In the genomic region with DNA sequence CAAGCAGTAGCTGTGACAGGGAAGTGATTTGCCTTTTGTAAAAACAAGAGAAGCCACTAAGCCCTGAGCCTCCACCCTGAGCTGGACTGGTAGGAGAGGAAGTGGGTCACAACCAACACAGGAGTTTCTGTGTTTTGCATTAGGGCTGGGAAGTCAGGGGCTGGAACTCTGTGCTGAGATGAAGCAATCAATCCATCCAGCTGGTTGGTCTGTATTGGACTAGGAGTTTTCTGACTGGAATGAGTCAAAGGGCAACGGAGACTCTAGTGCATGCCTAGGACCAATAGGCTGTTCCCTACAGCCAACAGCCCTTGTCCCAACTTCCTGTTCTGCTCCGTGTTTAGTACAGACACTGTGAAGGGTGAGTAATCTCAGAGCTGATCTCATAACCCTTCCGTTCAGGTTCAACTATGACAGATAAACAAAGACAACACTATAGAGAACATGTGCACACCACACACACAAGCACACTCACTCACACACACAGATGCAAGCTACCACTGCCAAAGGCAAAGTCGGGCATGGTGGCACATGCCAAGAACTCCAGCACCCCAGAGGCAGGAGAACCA, we compare ENCODE assay signal across 8 mouse cellular contexts. TPM values are rescaled to one million over a fixed set of nuclear protein-coding genes. Genes with fewer than 3 reads are reported as not detected.
DNase-seq lines count a peak whose midpoint lies in the region; ATAC-seq lines count a peak whose summit lies in the region.

No protein-coding gene starts in this region.

- H3K4me1 ChIP-seq in neural tube, embryonic 11.5 days (ENCODE audit: control insufficient read depth, insufficient read depth, low read length), result peaks cover 61% of the 10 kb centered on the region
- peaks cover 62% of the 10 kb centered on the region for H3K4me1 ChIP-seq in forebrain, embryonic 16.5 days (replicated peaks; ENCODE audit: control insufficient read depth, insufficient read depth, low read length)
- peaks cover 90% of the 10 kb centered on the region for H3K4me1 ChIP-seq in liver, embryonic 13.5 days (replicated peaks)
- peaks cover 76% of the 10 kb centered on the region for H3K4me1 ChIP-seq in neural tube, embryonic 12.5 days

- H3K9ac ChIP-seq in neural tube, embryonic 11.5 days (ENCODE audit: low read length), result no peak overlapping the region
- no peak overlapping the region for H3K9ac ChIP-seq in forebrain, embryonic 16.5 days (replicated peaks; ENCODE audit: low read depth, low read length)
- 0 out of 2 replicates have a peak overlapping the region, but pooled peaks have one; percentile 11 for H3K9ac ChIP-seq in liver, embryonic 13.5 days
- no peak overlapping the region for H3K9ac ChIP-seq in neural tube, embryonic 12.5 days

- no peaks in the 10 kb centered on the region for H3K9me3 ChIP-seq in neural tube, embryonic 11.5 days (ENCODE audit: control insufficient read depth, low read length)
- H3K9me3 ChIP-seq in forebrain, embryonic 16.5 days (ENCODE audit: control insufficient read depth, low read length), result no peaks in the 10 kb centered on the region
- no peaks in the 10 kb centered on the region for H3K9me3 ChIP-seq in liver, embryonic 13.5 days (replicated peaks)
- no peaks in the 10 kb centered on the region for H3K9me3 ChIP-seq in neural tube, embryonic 12.5 days

- no peak overlapping the region for H3K4me2 ChIP-seq in neural tube, embryonic 11.5 days (ENCODE audit: low read depth)
- no peak overlapping the region for H3K4me2 ChIP-seq in forebrain, embryonic 16.5 days (ENCODE audit: low read length)
- no peak overlapping the region for H3K4me2 ChIP-seq in liver, embryonic 13.5 days
- no peak overlapping the region for H3K4me2 ChIP-seq in neural tube, embryonic 12.5 days (replicated peaks)

- no peaks in the 10 kb centered on the region for H3K27me3 ChIP-seq in neural tube, embryonic 11.5 days (ENCODE audit: control insufficient read depth, insufficient read depth, low read length)
- H3K27me3 ChIP-seq in forebrain, embryonic 16.5 days (replicated peaks; ENCODE audit: control insufficient read depth, insufficient read depth, low read length), result no peaks in the 10 kb centered on the region
- H3K27me3 ChIP-seq in liver, embryonic 13.5 days, result peaks cover 64% of the 10 kb centered on the region
- H3K27me3 ChIP-seq in neural tube, embryonic 12.5 days (replicated peaks), result no peaks in the 10 kb centered on the region

- H3K36me3 ChIP-seq in neural tube, embryonic 11.5 days (ENCODE audit: control insufficient read depth, insufficient read depth, low read length), result no peaks in the 10 kb centered on the region
- H3K36me3 ChIP-seq in forebrain, embryonic 16.5 days (ENCODE audit: control insufficient read depth, insufficient read depth), result no peaks in the 10 kb centered on the region
- no peaks in the 10 kb centered on the region for H3K36me3 ChIP-seq in liver, embryonic 13.5 days
- H3K36me3 ChIP-seq in neural tube, embryonic 12.5 days, result no peaks in the 10 kb centered on the region

- ATAC-seq in neural tube, embryonic 11.5 days (ENCODE audit: insufficient read depth, low FRiP score, low TSS enrichment), result no peak
- no peak for ATAC-seq in forebrain, embryonic 16.5 days
- peak; percentile 4; the same call in 1 of the 2 replicates for ATAC-seq in liver, embryonic 13.5 days (ENCODE audit: low read depth)
- no peak for ATAC-seq in neural tube, embryonic 12.5 days (ENCODE audit: low FRiP score, low read depth)

- WGBS in neural tube, embryonic 11.5 days, result 54% methylated on average over 4 of the region's 4 CpGs
- 58% methylated on average over 4 of the region's 4 CpGs for WGBS in forebrain, embryonic 16.5 days
- 22% methylated on average over 4 of the region's 4 CpGs for WGBS in liver, embryonic 13.5 days (ENCODE audit: insufficient replicate concordance)
- 68% methylated on average over 4 of the region's 4 CpGs for WGBS in neural tube, embryonic 12.5 days

- no peak for DNase-seq in neural tube, embryonic 11.5 days (ENCODE audit: low spot score)
- no peak for DNase-seq in neural tube, embryonic 10.5 days (ENCODE audit: extremely low spot score, low spot score)
- no peak for DNase-seq in liver, embryonic 13.5 days
- DNase-seq in ovary, postnatal 10 days (ENCODE audit: low spot score), result no peak
- no peak for DNase-seq in adrenal gland, postnatal 4 days (ENCODE audit: low spot score in 2 of 2)
- DNase-seq in right cerebral cortex, adult 18-20 months, result no peak

- H3K4me3 ChIP-seq in neural tube, embryonic 11.5 days (ENCODE audit: low read depth, low read length), result no peak overlapping the region
- H3K4me3 ChIP-seq in forebrain, embryonic 16.5 days (replicated peaks; ENCODE audit: low read length), result no peak overlapping the region
- no peak overlapping the region for H3K4me3 ChIP-seq in liver, embryonic 13.5 days (replicated peaks)
- H3K4me3 ChIP-seq in neural tube, embryonic 12.5 days, result no peak overlapping the region

- peak overlapping the region; percentile 99 for H3K27ac ChIP-seq in neural tube, embryonic 11.5 days (ENCODE audit: low read depth, low read length)
- peak overlapping the region; percentile 97 for H3K27ac ChIP-seq in forebrain, embryonic 16.5 days (ENCODE audit: low read length)
- H3K27ac ChIP-seq in liver, embryonic 13.5 days, result peak overlapping the region; percentile 82
- peak overlapping the region; percentile 60; the same call in 1 of the 2 replicates for H3K27ac ChIP-seq in neural tube, embryonic 12.5 days

RNA-seq across cellular contexts. Expression of gene Btg2, which starts 13.6 kb away (rescaled TPM):
- 97.9 and 110 TPM in 2 replicates for polyA plus RNA-seq in neural tube, embryonic 11.5 days (2014; fragmentation: Nextera tagmentation; extraction: Ambion mirVana)
- 56.0 and 66.4 TPM in 2 replicates for polyA plus RNA-seq in forebrain, embryonic 16.5 days (2015; fragmentation: Nextera tagmentation; extraction: Ambion mirVana)
- polyA plus RNA-seq in liver, embryonic 13.5 days (2015; fragmentation: Nextera tagmentation; extraction: Ambion mirVana), result 79.6 and 89.1 TPM in 2 replicates
- 114 and 120 TPM in 2 replicates for polyA plus RNA-seq in neural tube, embryonic 12.5 days (2016; fragmentation: Nextera tagmentation; extraction: Ambion mirVana)
- total RNA-seq in adrenal gland, postnatal 4 days (2021), result 10 to 100 TPM; 25.6 to 27.8 TPM

RNA-seq across cellular contexts. Expression of gene Fmod, which starts 28.3 kb away (rescaled TPM):
- 16.0 and 16.7 TPM in 2 replicates for polyA plus RNA-seq in neural tube, embryonic 11.5 days (2014; fragmentation: Nextera tagmentation; extraction: Ambion mirVana)
- polyA plus RNA-seq in forebrain, embryonic 16.5 days (2015; fragmentation: Nextera tagmentation; extraction: Ambion mirVana), result 7.8 and 12.6 TPM in 2 replicates
- 2.2 and 2.5 TPM in 2 replicates for polyA plus RNA-seq in liver, embryonic 13.5 days (2015; fragmentation: Nextera tagmentation; extraction: Ambion mirVana)
- 16.8 and 20.5 TPM in 2 replicates for polyA plus RNA-seq in neural tube, embryonic 12.5 days (2016; fragmentation: Nextera tagmentation; extraction: Ambion mirVana)
- total RNA-seq in adrenal gland, postnatal 4 days (2021), result 10 to 100 TPM; 18.5 to 28.1 TPM

RNA-seq across cellular contexts. Expression of gene Chit1, which starts 45.7 kb away (rescaled TPM):
- polyA plus RNA-seq in neural tube, embryonic 11.5 days (2014; fragmentation: Nextera tagmentation; extraction: Ambion mirVana), result 0.15 TPM in 1 of 2 replicates, not detected in the other
- 0.14 TPM in 1 of 2 replicates, not detected in the other for polyA plus RNA-seq in forebrain, embryonic 16.5 days (2015; fragmentation: Nextera tagmentation; extraction: Ambion mirVana)
- polyA plus RNA-seq in liver, embryonic 13.5 days (2015; fragmentation: Nextera tagmentation; extraction: Ambion mirVana), result 0.08 and 0.12 TPM in 2 replicates
- 0.15 and 0.38 TPM in 2 replicates for polyA plus RNA-seq in neural tube, embryonic 12.5 days (2016; fragmentation: Nextera tagmentation; extraction: Ambion mirVana)
- total RNA-seq in adrenal gland, postnatal 4 days (2021), result not detected
